Mouse (Mus musculus) cerebellum, postnatal 25 days (tissue): ENCODE results near the gene Acot7.

Experiments
- DNase-seq, 2 experiments: peaks; one replicate each; pipeline ENCODE4 v3.0.0; 2021; ENCODE audit warnings: mixed read lengths in 2 of 2

The Acot7 gene

GRCm38 (mm10) chr4:152151966-152152544 is 25.9 kb upstream of the Acot7 start, which contains the start of gene Espn:
TSS of gene Espn (minus strand) at chr4:152152371.
- DNase-seq: no peak

DNA sequence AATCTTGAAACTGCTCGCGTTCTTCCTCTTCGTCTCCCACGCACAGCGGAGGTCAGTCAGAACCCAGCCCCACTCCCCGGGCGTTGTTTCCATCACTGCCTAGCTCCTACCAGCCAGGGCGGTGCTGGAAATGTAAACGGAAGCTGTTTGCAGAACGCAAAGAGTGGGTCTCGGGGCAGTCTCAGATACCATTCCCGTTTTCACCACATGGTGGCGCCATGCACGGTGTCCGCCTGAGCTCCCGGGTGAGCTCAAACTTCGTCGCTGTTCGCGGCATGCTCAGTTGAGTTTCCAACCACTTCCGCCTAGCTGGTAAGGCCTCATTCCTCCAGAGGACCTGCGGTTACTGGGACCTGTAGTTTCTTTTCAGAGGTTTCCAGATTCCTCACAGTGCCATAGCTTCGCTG is 24.2 kb upstream of the Acot7 start:
- DNase-seq: peak; percentile 72 to 83

- DNase-seq: no peak
Observed at GRCm38 (mm10) chr4:152155019-152155418, 22.9 kb upstream of the Acot7 start.

- DNase-seq: peak; percentile 61 to 67
Observed at GRCm38 (mm10) chr4:152157779-152158584, 20.0 kb upstream of the Acot7 start.

DNA sequence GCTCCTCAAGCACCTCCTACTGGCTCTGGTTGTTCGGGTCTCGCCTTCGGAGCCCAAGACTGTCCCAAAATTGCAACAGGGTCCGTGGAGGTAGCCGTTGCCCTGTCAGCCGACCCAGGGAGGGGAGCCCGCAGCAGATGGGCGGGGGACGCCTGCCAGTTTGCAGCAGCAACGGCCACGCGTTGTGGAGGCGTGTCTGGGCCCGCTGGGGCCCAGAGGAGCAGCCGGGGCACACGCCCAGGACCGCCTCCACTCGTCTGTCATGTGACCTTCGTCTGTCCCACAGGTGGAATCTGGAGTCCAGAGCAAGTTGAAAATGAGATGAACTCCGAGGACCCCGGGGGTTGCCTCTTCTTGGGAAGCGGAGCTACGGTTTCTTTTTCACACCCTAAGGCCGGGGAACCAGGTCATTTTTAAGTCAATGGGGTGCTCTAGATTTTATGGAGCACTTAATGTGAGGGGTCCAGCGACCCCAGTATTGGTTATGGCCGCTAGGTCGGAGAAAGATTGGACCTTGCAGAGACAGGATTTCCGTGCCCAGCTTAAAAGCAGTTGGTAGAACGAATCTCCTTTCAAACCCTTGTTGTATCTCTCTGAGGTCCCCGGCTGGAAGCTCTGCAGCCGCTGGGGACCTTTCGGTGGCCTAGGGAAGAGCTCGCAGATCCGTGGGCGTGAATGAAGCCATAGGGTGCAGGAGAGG is 19.2 kb upstream of the Acot7 start, which contains the start of gene Hes2:
Hes2 (plus strand) TSS at position 283 of the 700 bp plus-strand sequence.
- no peak for DNase-seq

DNA sequence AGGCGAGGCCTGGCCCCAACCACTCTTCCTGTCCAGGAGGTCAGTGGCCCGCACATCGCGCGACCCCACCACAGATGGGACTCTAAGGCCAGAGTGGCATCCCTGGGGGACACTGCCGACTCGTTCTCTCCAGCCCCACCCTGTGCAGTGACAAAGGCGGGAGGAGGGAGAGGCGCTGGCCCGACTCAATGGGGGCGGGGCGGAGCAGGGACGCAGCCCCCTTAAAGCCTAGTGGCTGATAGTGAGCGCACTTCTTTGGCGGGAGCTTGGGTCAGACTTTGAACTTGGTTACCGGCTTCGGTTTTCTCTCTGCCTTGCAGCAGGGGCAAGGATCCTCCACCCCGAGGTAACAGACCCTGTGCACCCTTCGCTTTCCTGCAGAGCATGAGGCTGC is 18.7 kb upstream of the Acot7 start:
- no peak for DNase-seq

DNA sequence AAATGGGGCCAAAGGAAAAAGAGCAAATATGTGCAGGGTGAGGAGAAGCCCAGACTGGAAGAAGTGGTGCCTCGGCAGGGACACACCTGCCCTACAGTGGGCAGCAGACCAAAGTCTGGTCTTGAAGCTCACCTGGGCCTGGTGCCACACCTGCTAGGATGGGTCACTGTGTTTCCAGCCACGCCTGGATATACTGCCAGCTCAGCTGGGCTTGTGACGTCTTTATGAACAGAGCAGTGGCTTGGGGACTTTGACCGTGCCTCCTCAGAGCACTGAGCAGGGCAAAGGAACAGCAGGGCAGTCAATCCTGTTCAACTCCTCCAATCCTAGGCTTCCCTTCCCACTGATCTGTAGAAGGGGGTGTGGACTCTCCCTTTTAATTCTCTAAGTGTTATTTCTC is 17.2 kb upstream of the Acot7 start:
- DNase-seq: no peak

- no peak for DNase-seq
Observed at GRCm38 (mm10) chr4:152161601-152162000, 16.3 kb upstream of the Acot7 start.

- DNase-seq: no peak
Observed at GRCm38 (mm10) chr4:152162748-152163147, 15.2 kb upstream of the Acot7 start.

GRCm38 (mm10) chr4:152165036-152165931 is 12.7 kb upstream of the Acot7 start:
- DNase-seq: peak; percentile 78 to 88

- no peak for DNase-seq
Observed at GRCm38 (mm10) chr4:152168052-152168451, 9.9 kb upstream of the Acot7 start.

DNA sequence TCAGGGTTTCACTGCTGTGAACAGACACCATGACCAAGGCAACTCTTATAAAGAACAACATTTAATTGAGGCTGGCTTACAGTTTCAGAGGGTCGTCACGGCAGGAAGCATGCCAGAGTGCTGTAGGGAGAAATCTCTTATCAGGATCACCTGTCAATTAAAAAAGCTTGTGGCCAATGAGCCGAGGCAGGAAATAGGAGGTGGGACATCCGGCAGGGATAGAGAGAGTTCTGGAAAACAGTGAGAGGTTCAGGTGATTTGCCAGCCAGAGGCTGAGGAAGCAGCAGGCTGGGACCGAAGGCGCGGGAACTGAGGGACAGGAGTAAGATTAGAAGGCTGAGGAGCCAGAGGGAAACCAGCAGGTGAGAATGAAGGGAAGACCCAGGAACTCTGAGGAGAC is 8.8 kb upstream of the Acot7 start:
- no peak for DNase-seq

DNA sequence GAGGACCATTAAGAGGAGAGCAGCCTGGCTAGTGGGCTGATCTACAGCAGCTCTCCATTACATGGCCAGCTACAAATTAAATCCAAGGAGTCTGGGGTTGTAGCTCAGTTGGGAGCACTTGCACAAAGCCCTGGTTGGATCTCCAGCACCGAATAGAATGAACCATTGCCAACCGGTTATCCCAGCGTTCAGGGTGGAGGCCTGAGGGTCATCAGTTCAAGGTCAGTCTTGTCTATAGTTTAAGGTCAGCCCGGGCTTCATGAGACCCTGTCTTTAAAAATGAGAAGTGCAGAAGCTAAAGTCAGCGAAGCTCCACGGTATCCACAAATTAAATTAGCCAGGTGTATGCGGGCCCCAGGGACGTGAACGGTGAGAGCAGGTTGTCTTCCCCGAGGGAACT is 7.6 kb upstream of the Acot7 start:
- no peak for DNase-seq

DNA sequence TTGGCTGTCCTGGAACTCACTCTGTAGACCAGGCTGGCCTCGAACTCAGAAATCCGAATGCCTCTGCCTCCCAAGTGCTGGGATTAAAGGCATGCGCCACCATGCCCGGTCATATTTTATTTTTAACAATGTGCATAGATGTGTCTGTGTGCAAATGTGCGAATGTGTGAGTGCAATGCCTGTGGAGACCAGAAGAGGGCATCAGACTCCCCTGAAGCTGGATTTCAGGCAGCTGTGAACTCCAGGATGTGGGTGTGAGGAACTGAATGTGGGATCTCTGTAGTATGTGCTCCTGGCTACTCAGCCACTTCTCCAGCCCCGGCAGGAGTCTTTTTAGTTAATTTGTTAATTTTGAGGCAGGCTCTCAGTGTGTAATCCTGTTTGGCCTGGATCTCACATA is 6.4 kb upstream of the Acot7 start:
- no peak for DNase-seq

- DNase-seq: peak; percentile 91
Observed at GRCm38 (mm10) chr4:152173041-152173440, 4.9 kb upstream of the Acot7 start.

DNA sequence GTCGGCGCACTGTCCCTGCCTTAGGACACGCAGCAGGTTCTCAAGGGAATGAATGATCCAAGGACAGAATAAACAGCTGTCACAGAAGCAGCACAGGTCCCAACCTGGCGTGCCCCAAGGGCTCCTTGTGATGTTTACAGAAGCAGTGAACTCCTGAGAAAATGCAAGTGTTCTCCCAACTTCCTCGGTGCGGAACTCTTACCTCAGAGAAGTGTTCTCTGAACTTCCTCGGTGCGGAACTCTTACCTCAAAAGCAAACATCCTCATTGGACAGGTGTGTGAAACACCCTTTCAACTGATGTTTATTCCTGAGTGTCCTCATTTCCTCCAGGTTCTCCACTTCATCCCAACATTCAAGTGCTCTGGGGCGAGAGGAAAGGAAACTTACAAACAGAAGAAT is 4.0 kb upstream of the Acot7 start:
- DNase-seq: no peak

GRCm38 (mm10) chr4:152176638-152177037 is 1.3 kb upstream of the Acot7 start:
- DNase-seq: no peak

DNA sequence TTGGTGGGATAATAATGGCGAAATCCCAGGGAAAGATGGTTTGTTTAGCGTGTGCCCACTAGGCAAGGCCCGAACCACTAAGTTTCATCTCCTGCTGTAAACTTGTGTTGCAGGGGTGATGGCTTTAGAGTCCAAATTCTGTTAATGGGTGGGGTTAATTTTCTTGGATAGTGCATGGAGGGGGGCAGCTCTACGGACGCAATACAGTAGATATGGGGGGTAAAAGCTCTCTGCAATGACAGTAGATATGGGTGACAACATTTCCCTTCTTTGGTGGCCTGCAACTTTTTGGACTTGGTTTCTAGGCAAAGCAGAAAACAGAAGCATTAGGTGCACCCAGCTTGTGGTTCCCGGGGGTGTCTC is 779 bp upstream of the Acot7 start:
- DNase-seq: no peak

- peak; percentile 78 to 84 for DNase-seq
Observed at GRCm38 (mm10) chr4:152178344-152178864, 470 bp downstream of the Acot7 start.

- peak; percentile 41 to 52 for DNase-seq
Observed at GRCm38 (mm10) chr4:152178916-152179705, 1.2 kb downstream of the Acot7 start.

- peak; percentile 81 to 87 for DNase-seq
Observed at GRCm38 (mm10) chr4:152179946-152180660, 2.2 kb downstream of the Acot7 start.
